Mouse (Mus musculus) thymus, adult 2 months (tissue): ENCODE data around the gene Dnttip1.

Experiments used
- CTCF ChIP-seq: fragments of 200-500 bp; IDR thresholded peaks from 2 replicates; pipeline ENCODE4 v1.5.1; 2012; ENCODE audit warnings: mild to moderate bottlenecking, control low read depth, low read length, moderate library complexity, borderline replicate concordance; ENCODE audit not compliant: control insufficient read depth, poor library complexity, insufficient read depth; ENCODE audit errors: extremely low read depth
- POLR2A ChIP-seq: fragments of 200-500 bp; IDR thresholded peaks from 2 replicates; pipeline ENCODE4 v1.6.1; 2012; ENCODE audit warnings: mild to moderate bottlenecking, low read length, control low read depth, moderate library complexity; ENCODE audit not compliant: control insufficient read depth, poor library complexity, insufficient read depth; ENCODE audit errors: extremely low read depth

DNA sequence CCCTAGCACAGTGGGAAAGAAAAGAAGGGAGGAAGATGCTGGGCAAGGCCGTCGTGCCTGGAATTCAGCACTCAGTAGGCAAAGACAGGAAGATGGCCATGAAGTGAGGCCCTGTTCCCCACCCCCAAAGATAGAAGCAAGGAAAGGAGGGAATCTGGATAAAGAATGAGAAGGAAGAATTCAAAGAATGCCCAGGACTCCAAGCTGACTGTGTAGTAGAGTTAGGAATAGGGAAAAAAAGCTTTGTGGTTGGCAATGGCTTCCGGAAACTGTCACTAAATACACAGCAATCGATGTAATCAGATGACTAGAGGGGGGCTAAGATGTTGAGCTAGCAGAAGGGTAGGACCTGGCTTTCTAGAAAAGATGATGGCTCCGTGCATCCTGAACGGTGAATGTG lies 71.4 kb downstream of the Dnttip1 start:
- TF ChIP-seq CTCF = no peak
- TF ChIP-seq POLR2A = no peak
